Mouse (Mus musculus) small intestine, adult 2 months (tissue): Measurements from ENCODE around the gene Lhcgr. TPM values are rescaled to one million over a fixed set of nuclear protein-coding genes. Genes with fewer than 3 reads are reported as not detected.

Experiments
- H3K27ac ChIP-seq: fragments of 200-500 bp; 2 replicates; pipeline ENCODE4 v1.5.1; 2012; ENCODE audit warnings: low read depth, low read length, control low read depth, inconsistent platforms; ENCODE audit not compliant: insufficient read depth
- H3K27me3 ChIP-seq: fragments of 200-500 bp; 2 replicates; pipeline ENCODE4 v1.6.1; 2012; ENCODE audit warnings: mild to moderate bottlenecking, moderate library complexity, low read length, inconsistent platforms; ENCODE audit not compliant: control insufficient read depth, insufficient read depth
- H3K36me3 ChIP-seq: fragments of 200-500 bp; 2 replicates; pipeline ENCODE4 v1.6.1; 2012; ENCODE audit warnings: mild to moderate bottlenecking, low read length, control low read depth, inconsistent platforms; ENCODE audit not compliant: control insufficient read depth, insufficient read depth
- H3K4me1 ChIP-seq: fragments of 200-500 bp; 2 replicates; pipeline ENCODE4 v1.6.1; 2012; ENCODE audit warnings: low read length, inconsistent platforms, mixed read lengths; ENCODE audit not compliant: control insufficient read depth, insufficient read depth, insufficient read length
- H3K4me3 ChIP-seq: fragments of 200-500 bp; 2 replicates; pipeline ENCODE4 v1.5.1; 2012; ENCODE audit warnings: low read depth, mild to moderate bottlenecking, control low read depth, inconsistent platforms, low read length, moderate library complexity
- CTCF ChIP-seq: fragments of 200-500 bp; IDR thresholded peaks from 2 replicates; pipeline ENCODE4 v1.5.1; 2012; ENCODE audit warnings: low read depth, mild to moderate bottlenecking, control low read depth, inconsistent platforms, low read length, moderate library complexity, mixed read lengths; ENCODE audit not compliant: insufficient replicate concordance, insufficient read length; ENCODE audit errors: extremely low read depth
- POLR2A ChIP-seq: fragments of 200-500 bp; IDR thresholded peaks from 2 replicates; pipeline ENCODE4 v1.6.1; 2012; ENCODE audit warnings: low read depth, mild to moderate bottlenecking, control low read depth, inconsistent platforms, low read length, moderate library complexity
- WGBS: fragments of 180-500 bp; shearing (Covaris S2); methylation state at CpG from one replicate; pipeline ENCODE4 v1.1.7; 2018; 5-methylcytosine and 5-hydroxymethylcytosine counted together
- polyA plus RNA-seq: library from polyadenylated mRNA; depleted of rRNA; stranded (reverse); fragments of >200 nt; gene quantifications from 2 replicates; pipeline ENCODE4 v1.2.3, GENCODE M21; 2012; rRNA removed

The Lhcgr gene
- polyA plus RNA-seq, 1 experiment: not detected

- whole genome bisulfite sequencing: 78% methylated on average over 2 of the region's 2 CpGs
- no peaks in the 10 kb centered on the region for H3K27me3 ChIP-seq
- no peak overlapping the region for H3K4me3 ChIP-seq
- no peak overlapping the region for H3K27ac ChIP-seq
- TF ChIP-seq CTCF (no peak), POLR2A (no peak)
- no peaks in the 10 kb centered on the region for H3K36me3 ChIP-seq
- peaks cover 3% of the 10 kb centered on the region; the same call in 1 of the 2 replicates for H3K4me1 ChIP-seq
Measured at GRCm38 (mm10) chr17:88669921-88670320, 121.9 kb downstream of the Lhcgr start.

DNA sequence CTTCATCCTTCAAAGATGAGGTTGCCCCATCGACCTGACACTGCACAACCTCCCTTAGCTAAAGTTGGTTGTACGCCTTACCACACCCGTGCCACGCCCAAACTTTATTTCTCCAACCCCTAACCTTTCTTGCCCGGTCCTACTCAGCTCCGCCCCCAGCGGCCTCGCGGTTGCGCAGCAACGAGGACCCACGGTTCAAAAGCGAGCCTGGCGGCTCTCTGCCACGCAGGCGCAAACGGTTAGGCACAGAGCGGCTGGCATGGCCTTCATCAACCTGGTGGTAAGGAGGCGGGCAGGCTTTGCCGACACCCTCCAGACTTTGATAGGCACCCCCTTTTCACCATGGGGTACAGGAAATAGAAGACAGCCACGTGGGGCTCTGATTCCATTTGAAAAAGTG is 123.3 kb downstream of the Lhcgr start, which contains the start of gene Gtf2a1l:
Gtf2a1l (plus strand) TSS at position 209 of the 400 bp plus-strand sequence.
- 20% methylated on average over 21 of the region's 21 CpGs for WGBS
- no peak within 1 kb of the TSS for H3K4me3 ChIP-seq

More for the DNA sequence above, 123.3 kb downstream of the Lhcgr start, which contains the start of gene Gtf2a1l:
- H3K36me3 ChIP-seq: no peaks in the 10 kb centered on the region
- TF ChIP-seq CTCF (no peak), POLR2A (no peak)
- H3K27ac ChIP-seq: no peak within 1 kb of the TSS
- peaks cover 3% of the 10 kb centered on the region; the same call in 1 of the 2 replicates for H3K4me1 ChIP-seq
- H3K27me3 ChIP-seq: no peaks in the 10 kb centered on the region

Other genes with a start within 250 kb of the Lhcgr start
- gene Ston1, start 194.3 kb downstream of the Lhcgr start, polyA plus RNA-seq: 2.3 and 5.4 TPM in 2 replicates
- gene Gtf2a1l, start 123.3 kb downstream of the Lhcgr start, polyA plus RNA-seq: not detected in 2 replicates